Mouse (Mus musculus) liver, postnatal 0 days (tissue): ENCODE results near the gene Dact2. TPM values are rescaled to one million over a fixed set of nuclear protein-coding genes. Genes with fewer than 3 reads are reported as not detected.

Experiments used
- ATAC-seq: fragments of 200-750 bp; cut with Nextera tagmentation; 2 replicates; pipeline ENCODE4 v1.8.0; 2017; ENCODE audit warnings: mild to moderate bottlenecking, moderate library complexity
- DNase-seq: peaks from one replicate; pipeline ENCODE4 v3.0.0-alpha.2; 2016
- H3K27ac ChIP-seq: fragments of 300-500 bp; sonication (generic); 2 replicates; pipeline ENCODE4 v1.5.1; 2014; ENCODE audit warnings: antibody characterized with exemption, moderate library complexity, mild to moderate bottlenecking, low read depth
- H3K27me3 ChIP-seq: fragments of 300-500 bp; sonication (generic); 2 replicates; pipeline ENCODE4 v1.6.1; 2014; ENCODE audit warnings: low read length, control low read depth, mixed read lengths; ENCODE audit not compliant: insufficient read depth
- H3K36me3 ChIP-seq: fragments of 300-500 bp; sonication (generic); replicated peaks from 2 replicates; pipeline ENCODE4 v1.6.1; 2014; ENCODE audit warnings: mild to moderate bottlenecking, control low read depth, low read length, moderate library complexity, mixed read lengths; ENCODE audit not compliant: insufficient read depth
- H3K4me1 ChIP-seq: fragments of 300-500 bp; sonication (generic); 2 replicates; pipeline ENCODE4 v1.6.1; 2014; ENCODE audit warnings: antibody characterized with exemption, mild to moderate bottlenecking, control low read depth; ENCODE audit not compliant: insufficient read depth
- H3K4me2 ChIP-seq: fragments of 300-500 bp; sonication (generic); 2 replicates; pipeline ENCODE4 v1.6.1; 2014; ENCODE audit warnings: low read depth, mild to moderate bottlenecking, low read length, moderate library complexity, mixed read lengths
- H3K4me3 ChIP-seq: fragments of 300-500 bp; sonication (generic); 2 replicates; pipeline ENCODE4 v1.5.1; 2014; ENCODE audit warnings: low read depth, low read length
- H3K9ac ChIP-seq: fragments of 300-500 bp; sonication (generic); replicated peaks from 2 replicates; pipeline ENCODE4 v1.6.1; 2014; ENCODE audit warnings: mild to moderate bottlenecking, moderate library complexity
- H3K9me3 ChIP-seq: fragments of 300-500 bp; sonication (generic); 2 replicates; pipeline ENCODE4 v1.6.1; 2016; ENCODE audit warnings: mild to moderate bottlenecking, control low read depth, low read length, mixed read lengths
- CTCF ChIP-seq: sonication (generic); IDR thresholded peaks from 2 replicates; pipeline ENCODE4 v1.5.1; 2016; ENCODE audit warnings: antibody characterized with exemption, low read depth
- EP300 ChIP-seq: IDR thresholded peaks from 2 replicates; pipeline ENCODE4 v1.6.1; 2016; ENCODE audit warnings: antibody characterized with exemption, low read depth, mild to moderate bottlenecking
- WGBS: fragments of 180-500 bp; shearing (Covaris S2); extraction: QIAGEN DNeasy Blood & Tissue Kit; methylation state at CpG from one replicate; pipeline ENCODE4 v1.1.7; 2014; ENCODE audit not compliant: insufficient replicate concordance; 5-methylcytosine and 5-hydroxymethylcytosine counted together
- polyA plus RNA-seq: library from polyadenylated mRNA; unstranded; fragments of >200 nt; fragmentation: Nextera tagmentation; extraction: Ambion mirVana; gene quantifications from 2 replicates; pipeline ENCODE4 v1.2.1, GENCODE M21; 2015

Gene Dact2
- polyA plus RNA-seq, 1 experiment from 2014 or later, result 2.4 TPM

DNA sequence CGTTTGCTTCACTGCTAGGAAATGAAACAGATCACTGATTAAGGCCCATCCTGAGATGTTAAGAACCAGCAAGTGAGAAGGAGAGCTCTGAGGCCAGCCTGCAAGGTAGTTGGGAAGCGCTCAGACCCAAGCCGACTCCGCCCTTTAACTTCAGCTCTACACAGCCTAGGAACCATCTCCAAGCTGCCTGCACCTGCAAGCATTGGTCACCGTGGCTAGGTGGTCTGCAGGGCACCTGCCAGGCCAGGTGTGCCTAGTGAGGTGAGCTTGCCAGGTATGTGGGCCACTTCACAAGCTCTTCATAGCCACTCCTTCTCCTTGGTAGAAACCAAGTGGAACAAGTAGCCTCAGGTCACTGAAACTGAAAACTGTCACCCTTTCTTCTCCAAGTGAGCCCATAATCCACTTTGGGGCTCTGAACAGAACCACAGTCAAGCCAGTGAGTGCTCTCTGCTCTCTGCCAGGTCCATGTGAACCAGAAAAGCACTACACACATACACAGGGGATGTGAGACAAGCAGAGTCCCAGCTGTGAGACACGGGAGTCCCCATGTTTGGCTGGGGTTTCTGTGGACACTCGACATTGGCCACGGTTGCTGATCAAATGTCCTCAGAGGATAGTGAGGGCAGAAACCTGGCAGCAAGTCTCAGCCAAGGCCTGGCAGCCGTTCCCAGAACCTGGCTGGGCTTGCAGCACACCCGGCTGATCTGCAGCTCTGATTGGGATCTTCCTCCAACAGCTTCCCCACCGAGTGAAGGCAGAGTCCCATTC, 40.3 kb upstream of the Dact2 start:
- no peaks in the 10 kb centered on the region for H3K4me1 ChIP-seq
- WGBS, result 54% methylated on average over 11 of the region's 11 CpGs
- DNase-seq (no peak), ATAC-seq (no peak)
- H3K9me3 ChIP-seq, result no peaks in the 10 kb centered on the region
- no peaks in the 10 kb centered on the region for H3K36me3 ChIP-seq
- no peak overlapping the region for H3K27ac ChIP-seq
- no peak overlapping the region for H3K4me3 ChIP-seq
- no peaks in the 10 kb centered on the region for H3K27me3 ChIP-seq
- TF ChIP-seq CTCF (no peak), EP300 (no peak)
- H3K9ac ChIP-seq, result no peak overlapping the region
- H3K4me2 ChIP-seq, result no peak overlapping the region

GRCm38 (mm10) chr17:14242634-14243033, 38.5 kb upstream of the Dact2 start:
- Histone ChIP-seq H3K27me3 (no peaks in the 10 kb centered on the region), H3K4me1 (no peaks in the 10 kb centered on the region), H3K9me3 (no peaks in the 10 kb centered on the region), H3K36me3 (no peaks in the 10 kb centered on the region), H3K9ac (no peak overlapping the region), H3K4me2 (no peak overlapping the region), H3K27ac (no peak overlapping the region), H3K4me3 (no peak overlapping the region)
- 75% methylated on average over 8 of the region's 8 CpGs for WGBS
- TF ChIP-seq EP300 (no peak), CTCF (no peak)
- ATAC-seq (no peak), DNase-seq (no peak)

DNA sequence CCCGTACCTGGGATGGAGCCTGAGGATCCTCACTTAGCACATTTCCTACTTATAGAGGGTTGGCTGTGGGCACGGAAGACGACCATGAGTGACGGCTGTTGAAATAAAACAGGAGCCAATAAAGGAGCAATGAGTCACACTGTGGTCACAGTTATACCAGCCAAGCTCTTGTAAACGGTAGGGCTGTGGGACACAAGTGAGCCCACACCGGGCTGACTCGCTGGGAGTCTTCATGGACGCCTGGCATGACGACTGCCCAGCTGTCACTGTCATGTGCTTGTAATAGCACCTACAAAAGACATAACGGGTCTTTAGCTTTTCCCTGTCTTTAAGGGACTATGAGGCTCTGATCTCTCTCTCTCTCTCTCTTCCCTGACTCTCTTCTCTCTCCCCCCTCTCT, 35.9 kb upstream of the Dact2 start:
- H3K36me3 ChIP-seq, result no peaks in the 10 kb centered on the region
- no peak overlapping the region for H3K9ac ChIP-seq
- no peak overlapping the region for H3K4me2 ChIP-seq
- H3K4me1 ChIP-seq, result no peaks in the 10 kb centered on the region
- WGBS, result 73% methylated on average over 10 of the region's 10 CpGs
- DNase-seq (no peak), ATAC-seq (no peak)
- no peak overlapping the region for H3K27ac ChIP-seq
- TF ChIP-seq EP300 (no peak), CTCF (no peak)
- no peaks in the 10 kb centered on the region for H3K9me3 ChIP-seq
- no peak overlapping the region for H3K4me3 ChIP-seq
- 0 out of 2 replicates have a peak, but pooled peaks cover 2% of the 10 kb centered on the region for H3K27me3 ChIP-seq

GRCm38 (mm10) chr17:14237134-14237533, 33.0 kb upstream of the Dact2 start:
- Histone ChIP-seq H3K4me3 (no peak overlapping the region), H3K9ac (no peak overlapping the region), H3K4me2 (no peak overlapping the region), H3K27ac (no peak overlapping the region), H3K27me3 (0 out of 2 replicates have a peak, but pooled peaks cover 2% of the 10 kb centered on the region), H3K36me3 (no peaks in the 10 kb centered on the region), H3K4me1 (no peaks in the 10 kb centered on the region), H3K9me3 (no peaks in the 10 kb centered on the region)
- ATAC-seq (no peak), DNase-seq (no peak)
- TF ChIP-seq CTCF (no peak), EP300 (no peak)
- 71% methylated on average over 6 of the region's 6 CpGs for WGBS

- Histone ChIP-seq H3K9me3 (no peaks in the 10 kb centered on the region), H3K4me3 (no peak overlapping the region), H3K4me1 (no peaks in the 10 kb centered on the region), H3K27ac (no peak overlapping the region), H3K9ac (no peak overlapping the region), H3K27me3 (0 out of 2 replicates have a peak, but pooled peaks cover 7% of the 10 kb centered on the region), H3K4me2 (no peak overlapping the region), H3K36me3 (no peaks in the 10 kb centered on the region)
- DNase-seq (no peak), ATAC-seq (no peak)
- TF ChIP-seq EP300 (no peak), CTCF (no peak)
- 48% methylated on average over 12 of the region's 12 CpGs for WGBS
Measured at GRCm38 (mm10) chr17:14234774-14235389, 30.8 kb upstream of the Dact2 start.

DNA sequence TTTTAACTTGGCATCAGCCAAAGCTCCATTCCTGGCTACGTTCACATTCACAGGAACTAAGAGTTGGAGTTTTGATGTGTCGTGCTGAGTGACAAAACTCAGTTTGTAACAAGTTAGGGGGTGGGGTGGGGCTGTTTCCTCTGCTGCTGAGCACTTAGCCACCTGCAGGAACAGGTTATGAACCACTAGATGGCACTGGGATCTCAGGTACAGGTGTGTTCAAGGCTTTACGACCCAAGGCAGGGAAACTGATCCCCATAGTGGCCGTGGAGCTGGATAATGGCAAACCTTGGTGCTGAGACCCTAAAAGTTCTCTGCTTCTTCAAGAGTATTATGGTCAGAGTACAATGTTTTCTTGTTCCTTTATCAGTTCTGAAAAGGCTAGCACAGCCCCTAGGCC, 29.6 kb upstream of the Dact2 start:
- Histone ChIP-seq H3K4me2 (no peak overlapping the region), H3K36me3 (no peaks in the 10 kb centered on the region), H3K4me1 (no peaks in the 10 kb centered on the region), H3K27ac (no peak overlapping the region), H3K4me3 (no peak overlapping the region), H3K27me3 (0 out of 2 replicates have a peak, but pooled peaks cover 7% of the 10 kb centered on the region), H3K9ac (no peak overlapping the region), H3K9me3 (no peaks in the 10 kb centered on the region)
- TF ChIP-seq CTCF, result peak; percentile 33
- TF ChIP-seq EP300, result no peak
- ATAC-seq (no peak), DNase-seq (no peak)
- WGBS, result 33% methylated on average over 4 of the region's 4 CpGs
